Mouse (Mus musculus): ENCODE results near the gene Nfic.

DNA sequence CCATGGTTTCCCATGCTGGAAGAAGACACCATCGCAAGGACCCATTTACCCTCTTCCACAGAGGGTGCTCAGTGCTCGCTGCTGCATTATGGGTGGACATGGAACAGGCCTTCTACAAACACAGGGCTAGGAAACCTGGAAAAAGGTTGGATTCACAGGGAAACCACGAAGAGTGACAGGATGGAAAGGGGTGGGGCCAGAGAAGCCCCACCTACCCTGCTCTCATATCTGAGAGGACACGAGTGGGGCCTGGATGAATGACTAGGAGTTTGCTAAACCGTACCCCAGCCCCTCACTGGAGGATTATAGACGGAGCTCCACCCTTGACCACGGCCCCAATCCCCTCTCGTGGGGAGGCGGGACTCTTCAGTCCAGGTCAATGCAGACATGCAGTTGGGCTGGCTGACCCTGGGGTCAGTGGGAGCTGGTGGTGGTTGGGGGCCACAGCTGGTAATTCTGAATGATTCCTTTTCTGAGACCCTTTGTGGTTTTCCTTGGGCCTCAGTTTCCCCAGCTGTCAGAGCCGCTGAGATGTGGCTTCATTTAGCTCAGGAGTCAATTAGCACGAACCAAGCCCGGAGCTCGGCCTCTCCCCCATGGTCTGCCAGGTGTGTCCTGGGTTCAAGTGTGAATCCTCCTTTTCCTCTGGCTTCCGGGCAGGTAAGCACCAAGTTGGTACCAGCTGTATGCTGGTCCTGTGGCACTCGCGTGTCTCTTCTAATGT is 42.7 kb downstream of the Nfic start:
- TF ChIP-seq CTCF (IDR thresholded peaks at IDR 0.05; ENCODE audit: low read depth) (no peak), EP300 (IDR thresholded peaks at IDR 0.05; ENCODE audit: low read depth) (no peak)

All from liver, postnatal 0 days (tissue).